Mouse (Mus musculus): Measurements from ENCODE around the gene Rims4. TPM values are rescaled to one million over a fixed set of nuclear protein-coding genes. Genes with fewer than 3 reads are reported as not detected.

Rims4 gene
- polyA plus RNA-seq, 1 experiment: 0.04 TPM

- DNase-seq (ENCODE audit: low spot score): no peak
Observed at GRCm38 (mm10) chr2:163871266-163871665, 47.2 kb downstream of the Rims4 start.

DNA sequence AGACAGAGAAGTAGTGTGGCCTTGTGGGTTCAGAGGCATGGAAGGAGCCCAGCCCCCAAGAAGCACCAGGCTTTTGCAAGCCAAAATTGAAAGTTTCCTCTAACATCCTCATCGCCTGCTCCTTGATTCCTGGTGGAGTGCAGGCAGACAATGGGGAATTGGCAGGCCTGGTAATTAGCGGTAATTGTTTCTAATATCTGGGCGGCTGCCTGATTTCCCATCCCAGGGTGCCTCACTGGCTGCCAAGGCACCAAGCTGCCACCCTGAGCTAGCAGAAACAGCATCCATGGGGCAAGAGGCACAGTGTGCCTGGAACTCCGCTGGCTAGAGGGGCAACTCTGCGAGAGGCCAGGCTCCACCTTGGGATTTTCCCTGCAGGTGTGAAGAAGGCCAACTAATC lies 48.7 kb downstream of the Rims4 start:
- no peak for DNase-seq (ENCODE audit: low spot score)

GRCm38 (mm10) chr2:163866061-163866460 lies 52.4 kb downstream of the Rims4 start:
- DNase-seq (ENCODE audit: low spot score): no peak

GRCm38 (mm10) chr2:163865311-163865710 lies 53.2 kb downstream of the Rims4 start:
- DNase-seq (ENCODE audit: low spot score): no peak

- peak; percentile 31 for DNase-seq (ENCODE audit: low spot score)
Observed at GRCm38 (mm10) chr2:163858254-163858947, 60.1 kb downstream of the Rims4 start.

DNA sequence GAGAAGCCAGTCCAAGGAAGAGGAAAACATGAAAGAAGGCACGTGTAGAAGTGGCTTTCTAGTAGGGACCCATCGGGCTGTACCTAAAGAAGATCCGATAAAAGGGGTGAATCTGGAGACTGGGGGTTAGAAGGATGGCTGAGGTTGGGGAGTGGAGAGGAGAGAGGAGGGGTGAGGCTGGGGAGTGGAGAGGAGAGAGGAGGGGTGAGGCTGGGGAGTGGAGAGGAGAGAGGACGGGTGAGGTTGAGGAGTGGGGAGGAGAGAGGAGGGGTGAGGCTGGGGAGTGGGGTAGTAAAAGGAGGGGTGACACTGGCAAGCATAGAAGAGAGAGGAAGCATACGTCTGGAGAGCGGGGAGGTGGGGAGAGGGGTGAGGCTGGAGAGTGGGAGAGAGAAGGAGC lies 61.2 kb downstream of the Rims4 start:
- DNase-seq (ENCODE audit: low spot score): no peak

- no peak for DNase-seq (ENCODE audit: low spot score)
Observed at GRCm38 (mm10) chr2:163853461-163853901, 65.0 kb downstream of the Rims4 start, which contains the start of gene Kcnk15. Gene Kcnk15, plus strand, starts transcription at chr2:163853651.

DNA sequence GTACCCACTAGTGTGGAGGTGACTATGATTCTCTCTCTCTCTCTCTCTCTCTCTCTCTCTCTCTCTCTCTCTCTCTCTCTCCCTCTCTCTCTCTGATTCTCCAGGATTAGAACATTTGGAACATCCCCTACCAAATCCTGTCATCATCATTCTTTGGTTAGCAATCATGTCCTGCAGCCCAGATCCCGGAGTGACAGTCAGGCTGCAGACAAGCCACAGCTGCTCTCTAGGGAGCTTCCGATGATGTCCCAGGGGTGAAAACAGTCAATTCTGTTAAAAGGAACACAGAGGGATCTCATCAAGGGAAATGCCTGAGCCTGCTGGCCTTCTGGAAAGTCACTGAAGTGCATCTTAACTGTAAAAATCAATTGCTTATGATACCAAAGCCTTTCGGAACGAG lies 76.4 kb downstream of the Rims4 start:
- DNase-seq (ENCODE audit: low spot score): no peak

- no peak for DNase-seq (ENCODE audit: low spot score)
Observed at GRCm38 (mm10) chr2:163839519-163839918, 79.0 kb downstream of the Rims4 start.

DNA sequence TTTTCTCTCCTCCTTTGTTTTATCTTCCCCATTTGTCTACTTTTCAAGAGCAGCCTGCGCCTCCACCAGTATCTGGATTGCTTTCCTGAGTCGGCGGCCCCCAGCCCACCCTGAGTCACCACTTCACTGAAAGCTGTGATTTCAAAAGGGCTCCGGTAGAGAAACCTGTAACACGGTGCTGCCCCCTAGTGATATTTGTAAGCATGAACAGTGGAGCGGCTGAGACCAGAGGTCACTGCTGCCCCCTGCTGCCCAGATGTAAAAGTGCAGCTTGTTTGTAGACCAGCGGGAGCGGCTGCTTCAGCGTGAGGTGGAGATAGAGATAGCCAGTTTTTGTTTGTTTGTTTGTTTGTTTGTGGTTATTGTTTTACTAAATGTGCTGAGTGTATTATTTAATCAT lies 80.4 kb downstream of the Rims4 start:
- DNase-seq (ENCODE audit: low spot score): peak; percentile 55

GRCm38 (mm10) chr2:163831163-163831562 lies 87.3 kb downstream of the Rims4 start:
- DNase-seq (ENCODE audit: low spot score): no peak

DNA sequence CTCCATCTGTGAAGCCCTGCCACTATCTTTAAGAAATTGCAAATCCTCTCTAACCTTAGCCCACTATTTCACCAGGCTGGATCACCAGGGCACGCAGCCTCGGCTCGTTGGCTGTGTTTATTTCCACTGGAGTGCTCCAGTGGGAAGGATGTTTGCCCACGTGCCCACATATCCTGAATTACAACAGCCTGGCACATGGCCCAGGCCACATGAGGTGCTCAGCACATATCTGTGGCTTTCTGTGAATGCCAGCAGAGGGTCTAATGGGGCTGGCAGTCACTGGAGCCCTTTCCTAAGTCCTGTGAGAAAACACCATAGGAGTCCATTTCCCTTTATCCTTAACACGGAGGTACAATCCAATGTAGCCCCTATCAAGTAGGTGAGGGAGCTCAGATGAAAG lies 92.0 kb downstream of the Rims4 start:
- no peak for DNase-seq (ENCODE audit: low spot score)

DNA sequence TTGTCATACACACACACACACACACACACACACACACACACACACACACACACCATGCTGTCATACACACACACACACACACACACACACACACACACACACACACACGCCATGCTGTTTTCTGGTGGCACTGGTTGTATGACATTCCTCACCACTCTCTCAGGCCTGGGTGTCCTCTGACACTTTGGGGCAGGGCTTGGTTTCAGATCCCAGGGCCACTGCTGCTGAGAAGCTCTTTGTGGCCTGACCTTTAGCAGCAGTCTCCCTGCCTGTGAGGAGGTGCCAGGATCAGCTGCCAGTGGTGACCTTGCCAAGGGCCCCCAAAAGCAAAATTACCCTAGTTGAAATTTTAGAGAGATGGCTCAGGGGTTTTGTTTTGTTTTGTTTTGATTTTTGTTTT lies 92.6 kb downstream of the Rims4 start:
- no peak for DNase-seq (ENCODE audit: low spot score)

DNA sequence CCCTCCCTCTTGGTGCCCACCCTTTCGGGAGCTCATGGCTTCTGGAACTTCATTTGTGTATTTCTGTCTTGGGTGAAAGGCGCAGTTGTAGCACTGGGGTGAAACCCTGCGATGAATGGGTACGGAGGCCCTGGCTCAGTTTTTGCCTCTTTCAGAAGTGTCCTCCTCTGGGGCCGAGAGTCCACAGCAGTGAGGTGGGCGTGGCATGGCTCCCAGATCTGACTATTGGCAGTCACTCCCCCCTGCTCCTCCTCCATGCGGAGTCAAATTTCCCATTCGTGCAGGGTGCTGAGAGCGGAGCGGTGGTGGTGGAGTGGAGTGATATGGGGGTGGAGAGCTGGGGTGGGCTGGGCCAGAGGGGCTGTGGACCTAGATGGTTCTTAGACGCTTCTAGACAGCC lies 94.7 kb downstream of the Rims4 start:
- DNase-seq (ENCODE audit: low spot score): no peak

- no peak for DNase-seq (ENCODE audit: low spot score)
Observed at GRCm38 (mm10) chr2:163823248-163823647, 95.2 kb downstream of the Rims4 start.

- DNase-seq (ENCODE audit: low spot score): peak; percentile 40
Observed at GRCm38 (mm10) chr2:163820607-163821006, 97.9 kb downstream of the Rims4 start, which contains the start of gene Ccn5. Gene Ccn5, plus strand, starts transcription at chr2:163820861.

GRCm38 (mm10) chr2:163814739-163815465 lies 103.6 kb downstream of the Rims4 start:
- DNase-seq (ENCODE audit: low spot score): no peak

GRCm38 (mm10) chr2:163813077-163813476 lies 105.4 kb downstream of the Rims4 start:
- no peak for DNase-seq (ENCODE audit: low spot score)

Other genes starting within 250 kb of the Rims4 start
- 8.7 and 9.5 TPM in 2 replicates for gene Ada, start 168.4 kb downstream of the Rims4 start, polyA plus RNA-seq (2012; rRNA removed)
- 9.2 and 11.2 TPM in 2 replicates for gene Ccn5, start 97.8 kb downstream of the Rims4 start, polyA plus RNA-seq (2012; rRNA removed)
- not detected in 2 replicates for gene Kcnk15, start 65.0 kb downstream of the Rims4 start, polyA plus RNA-seq (2012; rRNA removed)
- 134 and 158 TPM in 2 replicates for gene Ywhab, start 76.3 kb upstream of the Rims4 start, polyA plus RNA-seq (2012; rRNA removed)
- 0.95 and 1.6 TPM in 2 replicates for gene Pabpc1l, start 106.8 kb upstream of the Rims4 start, polyA plus RNA-seq (2012; rRNA removed)
- 18.3 and 20.9 TPM in 2 replicates for gene Stk4, start 151.6 kb upstream of the Rims4 start, polyA plus RNA-seq (2012; rRNA removed)
- 38.6 and 48.0 TPM in 2 replicates for gene Tomm34, start 152.5 kb upstream of the Rims4 start, polyA plus RNA-seq (2012; rRNA removed)